Mouse (Mus musculus) stomach, embryonic 14.5 days (tissue): ENCODE results near the gene Kcnq1. TPM values are rescaled to one million over a fixed set of nuclear protein-coding genes. Genes with fewer than 3 reads are reported as not detected.

ENCODE experiments used
- ATAC-seq: fragments of 200-750 bp; cut with Nextera tagmentation; 2 replicates; pipeline ENCODE4 v1.8.0; 2017; ENCODE audit warnings: low read depth, moderate TSS enrichment; ENCODE audit not compliant: insufficient number of reproducible peaks, insufficient read depth, low FRiP score
- H3K27ac ChIP-seq: fragments of 300-500 bp; sonication (generic); 2 replicates; pipeline ENCODE4 v1.5.1; 2014; ENCODE audit warnings: mild to moderate bottlenecking, low read length, moderate library complexity, mixed read lengths
- H3K27me3 ChIP-seq: fragments of 300-500 bp; sonication (generic); 2 replicates; pipeline ENCODE4 v1.6.1; 2014; ENCODE audit warnings: low read length, control low read depth, mixed read lengths; ENCODE audit not compliant: control insufficient read depth, insufficient read depth
- H3K36me3 ChIP-seq: fragments of 300-500 bp; sonication (generic); 2 replicates; pipeline ENCODE4 v1.6.1; 2014; ENCODE audit warnings: mild to moderate bottlenecking, control low read depth, low read length, moderate library complexity, mixed read lengths; ENCODE audit not compliant: control insufficient read depth, insufficient read depth
- H3K4me1 ChIP-seq: fragments of 300-500 bp; sonication (generic); 2 replicates; pipeline ENCODE4 v1.6.1; 2014; ENCODE audit warnings: low read length, control low read depth, mixed read lengths; ENCODE audit not compliant: control insufficient read depth, insufficient read depth
- H3K4me2 ChIP-seq: fragments of 300-500 bp; sonication (generic); replicated peaks from 2 replicates; pipeline ENCODE4 v1.6.1; 2014; ENCODE audit warnings: low read depth, low read length, control low read depth
- H3K4me3 ChIP-seq: fragments of 300-500 bp; sonication (generic); 2 replicates; pipeline ENCODE4 v1.5.1; 2014; ENCODE audit warnings: low read depth, low read length, control low read depth
- H3K9ac ChIP-seq: fragments of 300-500 bp; sonication (generic); replicated peaks from 2 replicates; pipeline ENCODE4 v1.6.1; 2014; ENCODE audit warnings: low read depth, mild to moderate bottlenecking, control low read depth, low read length, moderate library complexity, mixed read lengths
- H3K9me3 ChIP-seq: fragments of 300-500 bp; sonication (generic); 2 replicates; pipeline ENCODE4 v1.6.1; 2016; ENCODE audit warnings: low read depth, low read length, control low read depth; ENCODE audit not compliant: control insufficient read depth
- WGBS: fragments of 180-500 bp; shearing (Covaris S2); extraction: QIAGEN DNeasy Blood & Tissue Kit; methylation state at CpG from one replicate; pipeline ENCODE4 v1.1.7; 2014; 5-methylcytosine and 5-hydroxymethylcytosine counted together
- polyA plus RNA-seq: library from polyadenylated mRNA; unstranded; fragments of >200 nt; fragmentation: Nextera tagmentation; extraction: Ambion mirVana; gene quantifications from 2 replicates; pipeline ENCODE4 v1.2.1, GENCODE M21; 2014

Kcnq1 gene
- polyA plus RNA-seq, 1 experiment from 2014 or later, result 4.2 TPM

GRCm38 (mm10) chr7:143185506-143185905 is 79.3 kb downstream of the Kcnq1 start:
- H3K36me3 ChIP-seq, result no peaks in the 10 kb centered on the region
- WGBS, result 83% methylated on average over 6 of the region's 6 CpGs
- no peak overlapping the region for H3K27ac ChIP-seq
- no peak overlapping the region for H3K4me3 ChIP-seq
- no peaks in the 10 kb centered on the region for H3K27me3 ChIP-seq
- H3K9ac ChIP-seq, result no peak overlapping the region
- peaks cover 12% of the 10 kb centered on the region for H3K4me1 ChIP-seq
- no peak overlapping the region for H3K4me2 ChIP-seq
- ATAC-seq, result no peak
- H3K9me3 ChIP-seq, result no peaks in the 10 kb centered on the region

- Histone ChIP-seq H3K9me3 (no peaks in the 10 kb centered on the region), H3K4me2 (no peak overlapping the region), H3K4me1 (0 out of 2 replicates have a peak, but pooled peaks cover 4% of the 10 kb centered on the region), H3K27ac (no peak overlapping the region), H3K9ac (no peak overlapping the region), H3K36me3 (no peaks in the 10 kb centered on the region), H3K4me3 (no peak overlapping the region), H3K27me3 (no peaks in the 10 kb centered on the region)
- WGBS, result 85% methylated on average over 10 of the region's 10 CpGs
- peak; percentile 24; the same call in 1 of the 2 replicates for ATAC-seq
Measured at GRCm38 (mm10) chr7:143186378-143186777, 80.2 kb downstream of the Kcnq1 start.

- H3K9me3 ChIP-seq, result no peaks in the 10 kb centered on the region
- WGBS, result 89% methylated on average over 3 of the region's 3 CpGs
- no peak overlapping the region for H3K27ac ChIP-seq
- no peak for ATAC-seq
- H3K36me3 ChIP-seq, result no peaks in the 10 kb centered on the region
- no peaks in the 10 kb centered on the region for H3K27me3 ChIP-seq
- no peak overlapping the region for H3K9ac ChIP-seq
- no peak overlapping the region for H3K4me3 ChIP-seq
- no peak overlapping the region for H3K4me2 ChIP-seq
- H3K4me1 ChIP-seq, result 0 out of 2 replicates have a peak, but pooled peaks cover 4% of the 10 kb centered on the region
Measured at GRCm38 (mm10) chr7:143187181-143187580, 81.0 kb downstream of the Kcnq1 start.

GRCm38 (mm10) chr7:143188589-143188988 is 82.4 kb downstream of the Kcnq1 start:
- no peak overlapping the region for H3K9ac ChIP-seq
- H3K4me2 ChIP-seq, result no peak overlapping the region
- 50% methylated on average over 2 of the region's 2 CpGs for WGBS
- no peaks in the 10 kb centered on the region for H3K36me3 ChIP-seq
- H3K9me3 ChIP-seq, result no peaks in the 10 kb centered on the region
- H3K27me3 ChIP-seq, result no peaks in the 10 kb centered on the region
- H3K27ac ChIP-seq, result no peak overlapping the region
- 0 out of 2 replicates have a peak, but pooled peaks cover 4% of the 10 kb centered on the region for H3K4me1 ChIP-seq
- no peak overlapping the region for H3K4me3 ChIP-seq
- ATAC-seq, result no peak

GRCm38 (mm10) chr7:143189965-143190722 is 84.0 kb downstream of the Kcnq1 start:
- 88% methylated on average over 3 of the region's 3 CpGs for WGBS
- Histone ChIP-seq H3K27me3 (no peaks in the 10 kb centered on the region), H3K4me3 (no peak overlapping the region), H3K27ac (no peak overlapping the region), H3K9ac (no peak overlapping the region), H3K4me2 (no peak overlapping the region), H3K36me3 (no peaks in the 10 kb centered on the region), H3K9me3 (no peaks in the 10 kb centered on the region), H3K4me1 (0 out of 2 replicates have a peak, but pooled peaks cover 4% of the 10 kb centered on the region)
- no peak for ATAC-seq

- 69% methylated on average over 5 of the region's 5 CpGs for WGBS
- Histone ChIP-seq H3K27me3 (no peaks in the 10 kb centered on the region), H3K9ac (no peak overlapping the region), H3K36me3 (no peaks in the 10 kb centered on the region), H3K4me1 (0 out of 2 replicates have a peak, but pooled peaks cover 4% of the 10 kb centered on the region), H3K4me3 (no peak overlapping the region), H3K4me2 (no peak overlapping the region), H3K9me3 (no peaks in the 10 kb centered on the region), H3K27ac (no peak overlapping the region)
- no peak for ATAC-seq
Measured at GRCm38 (mm10) chr7:143190911-143191310, 84.7 kb downstream of the Kcnq1 start.

GRCm38 (mm10) chr7:143192392-143192791 is 86.2 kb downstream of the Kcnq1 start:
- Histone ChIP-seq H3K4me3 (no peak overlapping the region), H3K36me3 (no peaks in the 10 kb centered on the region), H3K27me3 (no peaks in the 10 kb centered on the region), H3K9me3 (no peaks in the 10 kb centered on the region), H3K4me2 (no peak overlapping the region), H3K4me1 (no peaks in the 10 kb centered on the region), H3K27ac (no peak overlapping the region), H3K9ac (no peak overlapping the region)
- WGBS, result 93% methylated on average over 7 of the region's 7 CpGs
- ATAC-seq, result no peak

GRCm38 (mm10) chr7:143194064-143194463 is 87.9 kb downstream of the Kcnq1 start:
- Histone ChIP-seq H3K9me3 (no peaks in the 10 kb centered on the region), H3K9ac (no peak overlapping the region), H3K4me1 (no peaks in the 10 kb centered on the region), H3K27me3 (no peaks in the 10 kb centered on the region), H3K27ac (no peak overlapping the region), H3K4me3 (no peak overlapping the region), H3K36me3 (no peaks in the 10 kb centered on the region), H3K4me2 (no peak overlapping the region)
- 92% methylated on average over 7 of the region's 7 CpGs for WGBS
- ATAC-seq, result no peak
